Mouse (Mus musculus) MEL-GATA-1-ER (cell line): ENCODE data around the gene Draxin.
"Not testable (repeated sequence)": the region's sequence is repeated elsewhere in the genome, so short reads cannot be mapped to it uniquely, and the experiment has no call there.

Source experiments
- DNase-seq: peaks from one replicate; pipeline ENCODE4 v3.0.0-alpha.2; 2012; ENCODE audit warnings: low read depth; ENCODE audit errors: extremely low read depth

The Draxin gene

GRCm38 (mm10) chr4:148058218-148058819, 72.2 kb downstream of the Draxin start:
- no peak for DNase-seq

DNA sequence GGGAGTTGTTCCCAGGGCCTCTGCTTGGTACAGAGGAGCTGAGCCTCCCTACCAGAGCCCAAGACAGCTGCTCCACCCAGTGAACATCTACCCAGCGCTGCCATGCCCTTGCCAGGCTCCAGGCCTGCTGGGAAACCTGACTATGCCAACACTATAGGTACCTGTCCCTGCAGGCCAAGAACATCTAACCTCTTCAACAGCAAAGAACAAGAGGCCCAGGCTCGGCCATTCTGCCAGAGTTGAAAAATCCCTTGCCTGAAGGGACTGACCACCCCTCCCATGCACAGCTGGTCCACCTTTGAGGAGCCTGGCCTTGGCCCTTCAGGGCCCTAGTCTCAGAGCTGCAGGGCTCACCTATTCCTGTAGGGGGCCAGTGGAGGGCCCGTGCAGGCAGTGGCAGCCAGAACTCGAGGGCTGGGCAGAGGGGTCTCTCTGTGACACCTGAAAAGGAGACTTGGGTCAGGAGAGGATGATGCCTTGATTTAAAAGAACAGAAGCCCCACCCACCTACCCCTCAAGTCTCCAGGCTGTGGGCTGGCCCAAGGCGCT, 72.8 kb downstream of the Draxin start:
- no peak for DNase-seq

DNA sequence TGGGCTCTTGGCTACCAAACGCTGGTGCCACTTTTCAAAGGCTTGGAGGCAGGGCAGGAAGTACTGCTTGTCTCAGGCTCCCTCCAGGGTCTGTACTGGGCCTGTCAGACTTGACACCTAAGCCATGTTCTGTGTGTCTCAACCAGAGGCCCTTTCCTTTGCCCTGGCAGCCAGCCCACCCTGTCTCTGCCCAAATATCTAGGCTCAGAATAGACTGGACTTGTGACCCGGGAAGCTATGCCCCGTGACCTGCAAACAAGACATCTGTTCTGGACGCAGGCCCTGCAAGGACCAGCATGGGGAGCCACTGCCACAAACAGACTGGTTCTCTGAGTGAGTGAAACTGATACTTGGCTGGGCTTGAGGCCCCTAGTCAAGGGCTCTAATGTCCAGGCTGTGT, 73.7 kb downstream of the Draxin start:
- DNase-seq = no peak

DNA sequence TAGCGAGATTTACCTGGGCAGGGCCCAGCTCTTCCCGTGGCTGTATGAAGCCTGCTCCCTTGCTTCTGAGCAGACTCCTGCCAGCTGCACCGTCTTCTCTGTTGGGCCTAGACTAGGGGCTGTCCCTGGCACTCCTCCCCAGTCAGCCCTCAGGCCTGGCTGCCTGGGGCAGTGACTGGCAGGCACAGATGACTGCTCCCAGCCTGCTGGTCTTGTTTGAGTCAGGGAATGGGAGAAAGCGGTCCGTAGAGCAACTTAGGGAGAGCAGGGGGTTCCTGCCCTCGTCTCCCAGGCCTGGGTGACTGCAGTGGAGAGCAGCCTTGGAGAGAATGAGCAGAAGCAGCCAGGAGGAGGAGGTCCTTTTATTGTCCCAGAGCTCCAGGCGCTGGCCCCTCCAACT, 74.3 kb downstream of the Draxin start:
- DNase-seq = no peak

- no peak for DNase-seq
Measured at GRCm38 (mm10) chr4:148054961-148055695, 75.4 kb downstream of the Draxin start.

GRCm38 (mm10) chr4:148053417-148053920, 77.0 kb downstream of the Draxin start:
- DNase-seq = no peak

DNA sequence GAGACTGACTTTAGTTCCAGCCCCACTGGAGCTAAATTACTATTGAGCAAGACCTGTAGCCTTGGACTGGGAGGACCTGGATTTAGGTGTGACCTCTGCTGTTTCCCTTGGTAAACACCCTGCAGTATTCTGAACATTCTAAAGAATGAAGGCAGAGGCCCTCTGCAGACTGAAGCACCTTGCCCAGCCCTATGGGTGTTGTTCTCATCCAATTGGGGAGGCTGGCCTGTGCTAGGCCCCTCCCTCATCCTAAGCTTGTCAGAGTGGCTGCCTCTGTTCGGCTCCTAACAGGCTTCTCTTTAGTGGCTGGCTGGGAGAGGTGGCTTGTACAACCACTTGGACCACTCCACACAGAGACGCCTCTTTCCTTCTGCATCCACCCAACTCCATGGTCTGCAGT, 77.5 kb downstream of the Draxin start:
- no peak for DNase-seq

GRCm38 (mm10) chr4:148051886-148052285, 78.6 kb downstream of the Draxin start:
- no peak for DNase-seq

DNA sequence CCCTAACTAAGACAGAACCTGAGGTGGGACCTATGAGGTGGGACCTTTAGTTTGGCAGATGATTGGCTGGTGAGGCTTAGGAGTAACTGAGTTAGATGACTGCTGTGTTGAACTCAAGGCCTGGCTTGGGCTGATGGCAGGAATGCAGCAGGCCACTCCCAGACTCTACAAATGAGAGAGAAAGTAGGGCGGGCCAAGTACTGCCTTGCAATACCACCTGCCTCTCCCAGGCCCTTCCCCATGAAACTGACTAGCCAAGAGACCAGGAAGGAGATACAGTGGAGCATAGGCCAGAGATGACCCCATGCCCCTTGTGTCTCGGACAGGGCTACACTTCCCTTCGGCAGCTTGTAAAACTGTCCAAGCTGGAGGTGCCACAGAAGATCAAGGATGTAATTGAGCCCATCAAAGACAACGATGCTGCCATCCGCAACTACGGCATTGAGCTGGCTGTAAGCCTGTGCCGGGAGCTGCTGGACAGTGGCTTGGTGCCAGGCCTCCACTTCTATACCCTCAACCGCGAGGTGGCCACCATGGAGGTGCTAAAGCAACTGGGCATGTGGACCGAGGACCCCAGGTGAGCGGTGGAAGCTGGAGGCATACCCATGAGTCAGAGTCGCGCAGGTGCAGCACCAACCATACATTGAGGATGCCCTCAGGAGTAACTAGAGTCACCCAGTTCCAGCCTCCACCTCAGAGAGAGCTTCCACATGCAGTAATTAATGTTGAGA, 79.3 kb downstream of the Draxin start:
- no peak for DNase-seq

- DNase-seq = not testable (repeated sequence)
Measured at GRCm38 (mm10) chr4:148050396-148050914, 80.0 kb downstream of the Draxin start.
